Mouse (Mus musculus): ENCODE measurements around the gene AI854703.
A peak's percentile ranks its signal among the peaks of the same experiment; 100 is the strongest.

Gene AI854703

DNA sequence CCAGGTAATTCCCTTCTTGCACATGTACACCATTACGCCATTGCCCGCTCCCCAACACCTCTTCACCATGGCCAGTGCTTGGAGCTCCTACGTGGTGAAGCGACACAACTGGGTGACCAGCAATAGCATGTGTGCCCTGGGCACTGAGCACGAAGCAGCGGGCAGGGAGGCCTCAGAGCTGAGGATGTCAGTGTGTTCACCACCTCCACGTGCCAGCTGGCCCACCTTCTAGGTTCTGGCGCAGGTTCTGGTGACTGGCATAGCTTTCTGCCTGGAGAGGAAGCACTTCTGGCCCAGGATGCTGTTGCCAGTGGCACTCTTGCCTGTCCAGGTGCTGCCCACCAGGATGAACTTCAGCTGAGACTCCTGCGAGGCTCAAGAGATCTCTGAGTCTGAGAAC lies 38.9 kb downstream of the AI854703 start:
- no peak for DNase-seq

GRCm38 (mm10) chr6:48666159-48666586 lies 39.6 kb downstream of the AI854703 start:
- peak in 1 of 2 experiments; percentile 18 for DNase-seq

DNA sequence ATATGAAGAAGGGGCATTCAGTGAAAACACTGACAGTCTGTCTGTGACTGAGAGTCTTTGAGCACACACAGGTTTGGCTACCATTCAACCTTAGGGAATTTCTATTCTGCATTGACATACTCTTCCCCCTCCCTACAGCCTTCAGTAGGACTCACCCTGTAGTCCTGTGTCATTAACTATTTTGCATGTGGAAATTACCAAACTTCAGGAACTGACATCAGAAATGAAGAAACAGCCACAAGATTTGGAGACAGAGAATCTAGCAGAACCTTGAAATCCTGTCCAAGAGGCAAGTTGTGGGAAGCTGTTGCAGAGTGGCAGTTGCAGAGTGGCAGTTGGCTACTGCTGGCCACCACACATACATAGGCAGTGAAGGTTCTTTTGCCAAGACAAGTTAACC lies 41.5 kb downstream of the AI854703 start:
- no peak for DNase-seq

- DNase-seq: no peak
These were observed 42.9 kb downstream of the AI854703 start for GRCm38 (mm10) chr6:48669446-48669969.

DNA sequence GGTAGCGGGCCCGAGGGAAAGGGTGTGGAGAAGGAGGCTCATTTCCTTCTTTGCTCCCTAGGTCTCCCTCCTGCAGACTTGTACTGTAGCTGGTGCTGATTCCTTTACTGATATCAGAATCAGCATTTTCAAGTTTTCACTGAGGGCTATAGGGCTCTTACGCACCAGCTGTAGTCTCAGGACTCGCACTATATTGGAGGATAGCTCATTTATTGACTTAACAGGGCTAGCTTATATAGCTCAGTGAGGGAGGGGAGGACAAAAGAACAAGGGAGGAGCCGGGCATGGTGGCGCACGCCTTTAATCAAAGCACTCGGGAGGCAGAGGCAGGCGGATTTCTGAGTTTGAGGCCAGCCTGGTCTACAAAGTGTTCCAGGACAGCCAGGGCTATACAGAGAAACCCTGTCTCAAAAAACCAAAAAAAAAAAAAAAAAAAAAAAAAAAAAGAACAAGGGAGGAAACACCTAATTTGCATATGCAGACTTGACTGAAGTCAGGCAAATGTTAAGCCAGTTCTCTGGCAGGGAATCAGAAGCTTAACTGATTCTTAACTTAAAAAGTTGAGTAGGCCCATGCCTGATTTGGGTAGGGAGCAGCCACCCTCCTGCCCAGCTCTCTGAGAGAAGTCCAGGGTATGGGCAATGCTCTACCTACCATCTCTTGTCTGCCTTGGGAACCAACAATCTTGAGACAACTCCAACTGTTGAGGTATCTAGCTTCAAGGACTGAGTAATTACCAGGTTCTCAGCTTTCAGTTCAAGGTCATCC lies 47.9 kb downstream of the AI854703 start:
- no peak for DNase-seq

- DNase-seq: no peak
These were observed 48.9 kb downstream of the AI854703 start for GRCm38 (mm10) chr6:48675400-48675930.

GRCm38 (mm10) chr6:48675931-48676859 lies 49.6 kb downstream of the AI854703 start, which contains the start of gene Gimap9:
Gene Gimap9, plus strand, starts transcription at chr6:48676129.
- DNase-seq: peak; percentile 73 to 85

DNA sequence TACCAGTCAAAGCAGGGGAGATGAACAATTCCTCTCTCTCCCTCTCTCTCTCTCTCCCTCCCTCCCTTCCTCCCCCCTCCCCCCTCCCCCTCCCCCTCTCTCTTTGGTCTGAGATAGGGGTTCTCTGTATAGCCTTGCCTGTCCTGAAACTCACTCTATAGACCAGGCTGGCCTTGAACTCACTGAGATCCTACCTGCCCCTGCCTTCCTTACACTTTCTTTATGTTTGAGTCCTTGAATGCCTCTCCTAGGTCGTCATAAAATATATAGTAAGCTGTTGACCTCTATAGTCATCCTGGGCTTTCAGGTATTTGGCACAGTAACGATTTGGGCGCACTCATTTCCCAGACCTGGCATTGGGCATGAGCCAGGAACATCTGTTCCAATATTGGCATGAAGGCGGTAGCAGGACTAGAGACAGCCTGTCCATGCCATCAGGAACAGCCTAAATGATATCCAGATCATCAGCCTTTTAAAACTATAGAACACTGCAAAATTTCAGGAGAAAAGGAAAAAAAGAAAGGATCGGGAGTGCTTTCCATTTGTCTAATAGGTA lies 50.4 kb downstream of the AI854703 start:
- no peak for DNase-seq

- DNase-seq: no peak
These were observed 51.2 kb downstream of the AI854703 start for GRCm38 (mm10) chr6:48677492-48678345.

DNA sequence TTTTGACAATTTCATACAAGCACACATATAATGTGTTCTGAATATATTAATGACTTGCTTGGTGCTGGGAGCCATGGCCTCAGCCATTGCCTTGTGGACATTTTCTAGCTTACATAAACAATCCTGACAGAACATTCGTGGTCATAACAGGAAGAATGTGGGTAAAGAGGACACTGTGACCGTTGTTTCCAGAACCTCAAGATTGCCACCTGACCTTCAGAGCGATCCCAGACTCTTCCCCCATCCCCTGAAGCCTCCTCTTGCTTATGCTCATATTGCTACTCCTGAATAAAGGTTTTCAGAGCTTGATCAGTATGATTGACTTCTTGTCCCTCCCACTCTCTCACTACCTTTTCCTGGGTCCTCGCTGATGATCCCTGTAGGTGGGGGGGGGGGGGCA lies 51.8 kb downstream of the AI854703 start:
- DNase-seq: no peak

DNA sequence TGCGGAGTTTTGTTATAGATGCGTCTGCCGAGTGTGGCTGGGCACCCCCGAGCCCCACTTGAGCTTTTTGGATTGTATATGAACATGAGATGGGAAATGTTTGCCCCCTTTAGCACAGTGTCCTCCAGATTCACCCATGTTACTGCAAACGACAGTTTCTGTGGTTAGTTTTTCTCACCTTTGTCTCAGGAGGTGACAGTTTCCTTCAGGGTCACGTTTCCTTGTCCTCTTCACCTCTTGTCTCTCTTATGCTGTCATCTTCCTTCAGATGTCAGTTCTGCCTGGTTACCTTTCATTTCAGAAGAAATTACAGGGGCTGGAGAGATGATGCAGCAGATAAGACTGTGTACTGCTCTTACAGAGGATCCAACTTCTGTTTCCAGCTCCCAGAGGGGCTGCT lies 53.1 kb downstream of the AI854703 start:
- DNase-seq: no peak

GRCm38 (mm10) chr6:48680421-48680820 lies 53.9 kb downstream of the AI854703 start:
- DNase-seq: no peak

DNA sequence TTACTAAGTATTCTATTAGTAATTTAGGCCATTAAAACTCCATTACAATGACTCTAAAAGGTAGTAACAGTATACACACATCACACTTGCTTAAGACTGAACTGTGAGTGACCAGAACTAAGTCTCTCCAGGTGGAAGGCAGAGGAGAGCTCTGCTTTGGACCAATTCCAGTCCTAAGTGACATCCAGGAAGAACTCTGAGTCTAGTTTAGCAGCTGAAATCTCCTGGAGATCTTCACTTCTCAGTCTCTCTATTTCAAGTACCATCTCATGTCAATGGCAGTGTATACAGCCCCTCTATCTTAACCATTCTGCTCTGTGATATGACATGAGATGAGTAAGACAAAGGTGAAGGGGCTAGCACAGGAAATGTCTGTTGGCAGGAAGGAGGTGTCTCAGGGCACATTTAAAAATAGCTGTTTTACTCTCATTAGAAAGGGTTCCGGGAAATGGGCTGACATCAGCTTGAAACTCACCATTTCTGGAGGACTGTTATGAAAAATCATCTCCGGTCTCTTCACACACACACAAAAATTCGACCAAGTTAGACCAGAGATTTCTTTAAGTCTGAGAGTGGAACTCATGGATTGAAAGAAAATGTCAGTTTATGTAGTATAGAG lies 55.0 kb downstream of the AI854703 start:
- no peak for DNase-seq

DNA sequence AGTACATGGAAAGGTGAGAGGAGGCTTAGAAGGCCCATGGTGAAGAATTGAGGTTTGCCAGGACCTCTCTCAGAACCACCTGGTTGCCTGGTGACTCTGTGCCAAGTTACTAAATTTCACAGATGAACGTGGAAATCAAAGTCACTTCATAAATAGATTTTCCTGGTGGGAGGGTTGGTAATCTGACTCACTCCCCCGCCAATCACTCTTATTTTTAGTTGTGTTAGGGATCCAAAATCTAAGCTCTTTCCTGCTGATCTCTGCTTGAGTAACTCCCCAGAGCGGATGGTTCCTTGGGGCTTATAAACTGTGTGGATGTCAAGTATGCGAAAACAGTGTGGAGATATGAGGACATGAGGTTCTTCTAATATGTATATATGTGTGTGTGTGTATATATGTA lies 55.7 kb downstream of the AI854703 start:
- no peak for DNase-seq

Measured in thymus, adult 18-20 months (tissue).